Mouse (Mus musculus): Measurements from ENCODE around the gene Olfr788.

The Olfr788 gene

GRCm38 (mm10) chr10:129470698-129471097 lies at the start of gene Olfr788:
TSS of gene Olfr788 (plus strand) at chr10:129470998.
- no peak for DNase-seq

GRCm38 (mm10) chr10:129427006-129427405 lies 43.8 kb upstream of the Olfr788 start, which contains the start of gene Olfr786:
TSS of gene Olfr786 (plus strand) at chr10:129427306.
- DNase-seq: no peak

- no peak for DNase-seq
Measured at GRCm38 (mm10) chr10:129461562-129461961, 9.2 kb upstream of the Olfr788 start, which contains the start of gene Olfr787. TSS of gene Olfr787 (plus strand) at chr10:129461862.

GRCm38 (mm10) chr10:129473256-129473655 lies 2.5 kb downstream of the Olfr788 start:
- DNase-seq: no peak

- DNase-seq: no peak
Measured at GRCm38 (mm10) chr10:129473723-129474122, 2.9 kb downstream of the Olfr788 start.

GRCm38 (mm10) chr10:129484452-129484851 lies 13.7 kb downstream of the Olfr788 start, which contains the start of gene Olfr789:
TSS of gene Olfr789 (plus strand) at chr10:129484752.
- DNase-seq: no peak

GRCm38 (mm10) chr10:129490101-129490500 lies 19.3 kb downstream of the Olfr788 start:
- DNase-seq: no peak

GRCm38 (mm10) chr10:129498192-129498591 lies 27.4 kb downstream of the Olfr788 start, which contains the start of gene Olfr790:
TSS of gene Olfr790 (plus strand) at chr10:129498492.
- no peak for DNase-seq

- DNase-seq: no peak
Measured at GRCm38 (mm10) chr10:129521492-129521891, 50.7 kb downstream of the Olfr788 start, which contains the start of gene Olfr791. TSS of gene Olfr791 (plus strand) at chr10:129521792.

Data from cerebellum, adult 9-11 months (tissue).